Mouse (Mus musculus) activated CD4-positive, CD25-positive, alpha-beta regulatory T cell, adult 4 months (primary cell): Measurements from ENCODE around the gene Gm12258. TPM values are rescaled to one million over a fixed set of nuclear protein-coding genes. Genes with fewer than 3 reads are reported as not detected.

Source experiments
- ATAC-seq: one replicate; pipeline ENCODE4 v1.8.0; 2017
- polyA plus RNA-seq, 2 experiments: library from polyadenylated mRNA; unstranded; fragments of 100-300 nt; shearing (Covaris generic); gene quantifications; one replicate each; pipeline ENCODE4 v1.2.1; 2017

Gene Gm12258
- polyA plus RNA-seq, 2 experiments from 2014 or later: 9.8 to 10.5 TPM

DNA sequence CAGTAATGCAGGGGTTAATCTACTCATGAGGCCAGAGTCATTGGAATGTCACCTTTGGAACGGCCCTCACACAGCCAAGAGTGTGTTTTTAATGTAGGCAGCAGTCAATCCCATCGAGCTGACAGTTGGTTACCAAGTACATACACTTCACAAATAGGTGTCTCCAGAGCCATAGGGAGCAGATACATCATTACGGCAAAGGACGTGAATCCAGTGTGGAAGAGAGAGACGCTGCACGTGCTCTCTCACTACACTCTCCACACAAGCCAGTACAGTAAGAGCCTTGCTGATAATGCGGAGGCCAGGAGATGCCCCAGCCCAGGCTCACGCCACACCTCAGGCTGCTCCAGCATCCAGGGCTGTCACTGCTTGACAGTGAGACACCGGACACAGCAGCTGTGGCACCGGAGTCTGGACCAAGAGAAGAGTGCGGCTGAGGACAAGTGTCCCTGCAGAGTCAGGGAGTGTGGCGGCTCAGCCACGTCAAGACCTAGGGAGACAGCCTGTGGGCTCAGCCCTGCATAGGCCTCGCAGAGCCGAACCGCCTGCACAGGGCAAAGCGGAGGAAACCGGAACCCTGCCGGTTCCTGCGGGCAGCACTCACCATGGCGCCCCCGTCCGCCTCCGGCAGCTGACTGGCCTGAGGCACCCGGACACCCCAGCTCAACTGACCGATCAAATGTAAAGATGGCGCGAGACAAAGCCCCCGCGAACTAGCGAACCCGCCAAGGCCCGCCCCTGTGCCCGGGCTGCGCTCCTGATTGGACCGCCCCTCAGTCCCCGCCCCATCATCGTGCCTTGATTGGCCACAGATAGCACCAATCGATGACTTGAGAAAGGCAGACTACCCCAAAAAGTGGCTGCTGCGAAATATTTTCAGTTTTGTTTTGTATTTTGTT lies 56.8 kb downstream of the Gm12258 start, which contains the start of gene Zfp39:
Zfp39 (minus strand) TSS at position 715 of the 899 bp plus-strand sequence.
- peak; percentile 98 for ATAC-seq

DNA sequence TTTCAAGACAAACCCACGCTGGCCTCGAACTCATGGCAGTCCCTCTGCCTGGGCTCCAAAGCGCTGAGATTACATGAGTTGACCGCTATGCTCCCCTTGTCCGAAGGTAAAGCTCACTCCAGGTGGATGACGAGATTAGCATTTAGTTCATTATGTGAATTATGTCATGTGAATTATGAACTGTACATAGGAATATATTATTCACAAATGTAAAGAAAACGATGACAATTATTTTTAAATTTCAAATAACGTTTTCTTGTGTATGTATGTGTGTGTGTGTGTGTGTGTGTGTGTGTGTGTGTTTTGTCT lies 57.4 kb downstream of the Gm12258 start:
- no peak for ATAC-seq

DNA sequence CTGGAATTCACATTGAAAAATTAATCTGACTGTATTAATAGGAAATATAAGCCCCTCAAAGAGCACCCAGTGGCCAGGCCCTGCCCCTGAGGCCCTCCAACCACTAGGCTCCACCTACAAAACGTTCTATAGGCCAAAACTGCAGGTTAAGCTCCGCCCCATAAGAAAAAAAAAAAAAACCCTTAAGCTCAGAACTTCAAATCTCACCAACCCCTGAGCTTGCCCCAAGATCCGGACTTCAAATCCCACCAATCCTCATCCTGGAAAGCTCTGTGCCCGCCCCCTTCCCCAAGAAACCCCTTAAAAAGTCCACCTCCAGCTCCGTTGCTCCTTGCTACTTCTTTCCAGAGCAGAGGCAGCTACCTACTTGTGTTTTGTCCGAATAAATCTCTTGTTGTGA lies 57.9 kb downstream of the Gm12258 start:
- ATAC-seq: no peak

Other genes starting within 250 kb of the Gm12258 start
- gene 2210407C18Rik, start 231.1 kb upstream of the Gm12258 start, polyA plus RNA-seq: not detected
- gene Olfr323, start 216.7 kb upstream of the Gm12258 start, polyA plus RNA-seq: not detected
- not detected for gene Trim58, start 206.7 kb upstream of the Gm12258 start, polyA plus RNA-seq
- gene Olfr322, start 188.4 kb upstream of the Gm12258 start, polyA plus RNA-seq: not detected
- under 1 TPM in 1 of 2 experiments, not detected in 1; 0.11 TPM for gene Olfr320, start 166.1 kb upstream of the Gm12258 start, polyA plus RNA-seq
- gene Olfr319, start 148.0 kb upstream of the Gm12258 start, polyA plus RNA-seq: not detected
- gene Olfr318, start 123.1 kb upstream of the Gm12258 start, polyA plus RNA-seq: not detected
- not detected for gene Olfr317, start 107.9 kb upstream of the Gm12258 start, polyA plus RNA-seq
- not detected for gene Olfr316, start 94.4 kb upstream of the Gm12258 start, polyA plus RNA-seq
- gene Olfr315, start 74.0 kb upstream of the Gm12258 start, polyA plus RNA-seq: not detected
- gene Olfr314, start 64.2 kb upstream of the Gm12258 start, polyA plus RNA-seq: not detected
- gene Fam183b, start 45.2 kb upstream of the Gm12258 start, polyA plus RNA-seq: not detected
- not detected for gene Olfr313, start 32.2 kb upstream of the Gm12258 start, polyA plus RNA-seq
- gene Olfr312, start 17.9 kb upstream of the Gm12258 start, polyA plus RNA-seq: under 1 TPM in 1 of 2 experiments, not detected in 1; 0.20 TPM
- under 1 TPM in 1 of 2 experiments, not detected in 1; 0.28 TPM for gene Olfr311, start 7.9 kb upstream of the Gm12258 start, polyA plus RNA-seq
- gene 2810021J22Rik, start 20.1 kb downstream of the Gm12258 start, polyA plus RNA-seq: 1 to 10 TPM; 6.4 to 9.2 TPM
- 1 to 10 TPM; 7.4 to 7.7 TPM for gene Zfp39, start 57.1 kb downstream of the Gm12258 start, polyA plus RNA-seq
- gene Btnl10, start 70.8 kb downstream of the Gm12258 start, polyA plus RNA-seq: not detected
- gene Rnf187, start 91.8 kb downstream of the Gm12258 start, polyA plus RNA-seq: 10 to 100 TPM; 11.4 to 17.9 TPM
- 1 to 10 TPM; 1.8 to 4.2 TPM for gene Hist3h2ba, start 101.8 kb downstream of the Gm12258 start, polyA plus RNA-seq
- 1 to 10 TPM; 3.5 to 5.4 TPM for gene Hist3h2a, start 107.5 kb downstream of the Gm12258 start, polyA plus RNA-seq
- under 1 TPM; 0.17 to 0.20 TPM for gene Trim17, start 107.5 kb downstream of the Gm12258 start, polyA plus RNA-seq
- 10 to 100 TPM; 18.5 to 22.2 TPM for gene Trim11, start 130.9 kb downstream of the Gm12258 start, polyA plus RNA-seq